ENCODE assay signal across 8 mouse cellular contexts in genomic region chr2:31823933-31824730, GRCm38 (mm10). TPM values are rescaled to one million over a fixed set of nuclear protein-coding genes. Genes with fewer than 3 reads are reported as not detected.
DNase-seq lines count a peak whose midpoint lies in the region; ATAC-seq and TF ChIP-seq lines count a peak whose summit lies in the region.

No protein-coding gene starts in this region.

- H3K27ac ChIP-seq in hindbrain, embryonic 12.5 days: 0 out of 2 replicates have a peak overlapping the region, but pooled peaks have one; percentile 77
- H3K27ac ChIP-seq in hindbrain, embryonic 14.5 days: no peak overlapping the region; the same call in 1 of the 2 replicates

- 0 out of 2 replicates have a peak overlapping the region, but pooled peaks have one; percentile 6 for H3K9ac ChIP-seq in hindbrain, embryonic 12.5 days
- H3K9ac ChIP-seq in hindbrain, embryonic 14.5 days: no peak overlapping the region

- no peak overlapping the region for H3K4me2 ChIP-seq in hindbrain, embryonic 12.5 days (replicated peaks)
- H3K4me2 ChIP-seq in hindbrain, embryonic 14.5 days (replicated peaks): no peak overlapping the region

- no peak for DNase-seq in hindbrain, embryonic 14.5 days (ENCODE audit: low spot score)
- peak; percentile 62 for DNase-seq in brain, adult 2 months (ENCODE audit: low read depth, low spot score)
- peak; percentile 69 for DNase-seq in layer of hippocampus, adult 9-11 months
- DNase-seq in thymus, postnatal 14 days: peak; percentile 50
- no peak for DNase-seq in adrenal gland, adult 8-10 months

- H3K79me3 ChIP-seq in C2C12 (ENCODE audit: low read depth): no peaks in the 10 kb centered on the region

- TF ChIP-seq CTCF in C2C12 (IDR thresholded peaks at IDR 0.05; ENCODE audit: control insufficient read depth, insufficient read depth, insufficient read length): peak; percentile 40

- H3K9me3 ChIP-seq in hindbrain, embryonic 12.5 days (replicated peaks): no peaks in the 10 kb centered on the region
- no peaks in the 10 kb centered on the region for H3K9me3 ChIP-seq in hindbrain, embryonic 14.5 days (ENCODE audit: control insufficient read depth, low read length)

- no peak for ATAC-seq in hindbrain, embryonic 12.5 days (ENCODE audit: low FRiP score)
- no peak for ATAC-seq in hindbrain, embryonic 14.5 days (ENCODE audit: low FRiP score)
- ATAC-seq in inflammation-experienced regulatory T-cells, adult 6 months: no peak

- peaks cover 14% of the 10 kb centered on the region for H3K27me3 ChIP-seq in hindbrain, embryonic 12.5 days
- no peaks in the 10 kb centered on the region for H3K27me3 ChIP-seq in hindbrain, embryonic 14.5 days (ENCODE audit: control insufficient read depth, insufficient read depth, low read length)
- H3K27me3 ChIP-seq in C2C12 (ENCODE audit: control insufficient read depth, insufficient read depth, insufficient read length): no peaks in the 10 kb centered on the region

- H3K4me1 ChIP-seq in hindbrain, embryonic 12.5 days: peaks cover 35% of the 10 kb centered on the region
- H3K4me1 ChIP-seq in hindbrain, embryonic 14.5 days (replicated peaks; ENCODE audit: control insufficient read depth, insufficient read depth, low read length): peaks cover 29% of the 10 kb centered on the region

- 63% methylated on average over 13 of the region's 15 CpGs for WGBS in hindbrain, embryonic 12.5 days
- 63% methylated on average over 12 of the region's 15 CpGs for WGBS in hindbrain, embryonic 14.5 days

- H3K79me2 ChIP-seq in C2C12 (ENCODE audit: control insufficient read depth, insufficient read depth): no peaks in the 10 kb centered on the region

- no peaks in the 10 kb centered on the region for H3K36me3 ChIP-seq in hindbrain, embryonic 12.5 days
- H3K36me3 ChIP-seq in hindbrain, embryonic 14.5 days (replicated peaks; ENCODE audit: control insufficient read depth, insufficient read depth): no peaks in the 10 kb centered on the region
- no peaks in the 10 kb centered on the region for H3K36me3 ChIP-seq in C2C12 (ENCODE audit: control insufficient read depth, insufficient read depth)

- H3K4me3 ChIP-seq in hindbrain, embryonic 12.5 days: no peak overlapping the region
- H3K4me3 ChIP-seq in hindbrain, embryonic 14.5 days (replicated peaks; ENCODE audit: low read length): no peak overlapping the region
- H3K4me3 ChIP-seq in C2C12 (ENCODE audit: insufficient read depth, poor library complexity, severe bottlenecking): no peak overlapping the region

- H3ac ChIP-seq in C2C12 (ENCODE audit: control insufficient read depth, insufficient read length, low read depth): no peak overlapping the region

TF ChIP-seq in C2C12, 6 proteins besides CTCF, POLR2A, EP300 and RAD21:
- TF ChIP-seq MYOG (IDR thresholded peaks at IDR 0.05; ENCODE audit: control insufficient read depth, extremely low read depth, insufficient read length) (no peak), USF1 (IDR thresholded peaks at IDR 0.05; ENCODE audit: low read depth) (no peak), FOSL1 (IDR thresholded peaks at IDR 0.05; ENCODE audit: insufficient read depth, low read length, poor library complexity, severe bottlenecking) (no peak), CEBPB (IDR thresholded peaks at IDR 0.05; ENCODE audit: low read depth) (no peak), MYOD1 (IDR thresholded peaks at IDR 0.05; ENCODE audit: control insufficient read depth, insufficient read length, low read depth) (no peak), MAX (IDR thresholded peaks at IDR 0.05) (no peak)

RNA-seq across cellular contexts. Expression of gene Qrfp, which starts 13.8 kb away (rescaled TPM):
- polyA plus RNA-seq in hindbrain, embryonic 12.5 days (2016; fragmentation: Nextera tagmentation; extraction: Ambion mirVana): 0.10 and 0.18 TPM in 2 replicates
- not detected in 2 replicates for polyA plus RNA-seq in hindbrain, embryonic 14.5 days (2014; fragmentation: Nextera tagmentation; extraction: Ambion mirVana)
- 4.1 TPM for polyA plus RNA-seq in C2C12 (2012; fragmentation: generic; extraction: Trizol)
- not detected for total RNA-seq in adrenal gland, adult 8-10 months (2022)
- 1 to 10 TPM in 1 of 3 experiments, under 1 TPM in 2; 0.60 to 1.1 (median 0.79) TPM for polyA plus RNA-seq in inflammation-experienced regulatory T-cells, adult 6 months (2017; shearing (Covaris generic))

RNA-seq across cellular contexts. Expression of gene Fibcd1, which starts 21.7 kb away (rescaled TPM):
- polyA plus RNA-seq in hindbrain, embryonic 12.5 days (2016; fragmentation: Nextera tagmentation; extraction: Ambion mirVana): 3.7 and 4.4 TPM in 2 replicates
- 5.0 and 5.6 TPM in 2 replicates for polyA plus RNA-seq in hindbrain, embryonic 14.5 days (2014; fragmentation: Nextera tagmentation; extraction: Ambion mirVana)
- polyA plus RNA-seq in C2C12 (2012; fragmentation: generic; extraction: Trizol): 1.1 TPM
- total RNA-seq in adrenal gland, adult 8-10 months (2022): under 1 TPM; 0.09 to 0.13 (median 0.11) TPM
- under 1 TPM in 1 of 3 experiments, not detected in 2; 0.22 TPM for polyA plus RNA-seq in inflammation-experienced regulatory T-cells, adult 6 months (2017; shearing (Covaris generic))

Comparison
In these comparisons a context has a peak if more than half of its experiments do, and no peak if none do; other contexts are left out.
1. DNase-seq: peak in brain, adult 2 months (single experiment), layer of hippocampus, adult 9-11 months (single experiment) and thymus, postnatal 14 days (single experiment); none in hindbrain, embryonic 14.5 days (single experiment) and adrenal gland, adult 8-10 months (single experiment).